Mouse (Mus musculus) B cell, adult 2 months (primary cell): Measurements from ENCODE around the gene Igsf3.

Experiments used
- DNase-seq, 2 experiments: peaks; one replicate each; pipeline ENCODE4 v3.0.0; 2022

Igsf3 gene

GRCm38 (mm10) chr3:101509707-101510544, 133.0 kb downstream of the Igsf3 start:
- DNase-seq: no peak

- no peak for DNase-seq
Measured at GRCm38 (mm10) chr3:101510632-101511031, 133.7 kb downstream of the Igsf3 start.
